Mouse (Mus musculus) CD4-positive, CD25-positive, alpha-beta regulatory T cell (primary cell): ENCODE results near the gene Cdhr3. TPM values are rescaled to one million over a fixed set of nuclear protein-coding genes. Genes with fewer than 3 reads are reported as not detected.

Source experiments
- polyA plus RNA-seq: library from polyadenylated mRNA; unstranded; fragments of 100-300 nt; shearing (Covaris generic); gene quantifications from one replicate; pipeline ENCODE4 v1.2.1, GENCODE M21; 2017

The Cdhr3 gene
- 1.2 TPM for polyA plus RNA-seq

GRCm38 (mm10) chr12:33092775-33093174, at the start of gene Cdhr3:
Cdhr3 (minus strand) TSS chr12:33092875.

Other genes starting within 250 kb of the Cdhr3 start
- gene Sypl, start 139.0 kb downstream of the Cdhr3 start, polyA plus RNA-seq = 77.2 TPM
- 86.7 TPM for gene Atxn7l1, start 54.8 kb upstream of the Cdhr3 start, polyA plus RNA-seq